Mouse (Mus musculus) megakaryocyte, embryonic 14.5 days (primary cell): Measurements from ENCODE around the gene Tbx1.

Experiments
- FLI1 ChIP-seq: IDR thresholded peaks from 2 replicates; pipeline ENCODE4 v1.6.1; 2012; ENCODE audit warnings: low read length, inconsistent platforms, mixed read lengths
- GATA1 ChIP-seq: IDR thresholded peaks from 3 replicates; pipeline ENCODE4 v1.6.1; 2012; ENCODE audit warnings: mixed read lengths, low read length, inconsistent platforms, borderline replicate concordance

GRCm38 (mm10) chr16:18591047-18592018 lies 862 bp upstream of the Tbx1 start:
- no peak for TF ChIP-seq GATA1
- no peak for TF ChIP-seq FLI1
